ENCODE assay signal across 8 mouse cellular contexts in the genomic region with DNA sequence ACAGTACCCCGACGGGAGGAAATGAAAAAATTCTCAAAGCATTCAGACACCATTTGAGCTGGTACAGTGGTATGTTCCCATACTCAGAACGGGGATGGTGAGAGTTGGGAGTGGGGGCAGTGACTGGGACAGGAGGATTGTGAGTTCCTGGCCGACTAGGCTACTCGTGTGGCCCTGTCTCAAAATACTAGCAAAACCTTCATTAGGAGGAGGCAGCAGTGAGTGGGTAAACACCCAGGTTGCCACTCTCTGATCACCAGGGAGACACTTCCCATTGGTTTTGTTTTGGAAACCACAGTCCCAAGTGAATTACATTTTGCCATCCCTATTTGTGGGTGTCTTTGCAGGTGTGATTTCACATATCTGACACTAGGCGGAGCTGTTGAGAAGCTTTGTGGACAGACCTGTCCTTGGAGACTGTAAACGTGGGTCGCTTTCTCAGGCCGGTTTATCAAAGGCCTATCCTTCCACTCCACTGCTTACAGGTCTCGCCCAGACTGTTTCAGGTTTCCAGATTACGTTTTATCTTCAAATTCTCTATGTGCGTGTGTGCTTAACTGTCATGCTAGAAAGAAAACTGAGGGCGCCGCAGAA. TPM values are rescaled to one million over a fixed set of nuclear protein-coding genes. Genes with fewer than 3 reads are reported as not detected.
A peak's percentile ranks its signal among the peaks of the same experiment; 100 is the strongest.
DNase-seq lines count a peak whose midpoint lies in the region; ATAC-seq lines count a peak whose summit lies in the region.

No protein-coding gene starts in this region.

- WGBS in hindbrain, embryonic 13.5 days = 52% methylated on average over 14 of the region's 14 CpGs
- WGBS in limb, embryonic 13.5 days = 53% methylated on average over 14 of the region's 14 CpGs
- WGBS in neural tube, embryonic 13.5 days = 53% methylated on average over 14 of the region's 14 CpGs

- ATAC-seq in hindbrain, embryonic 13.5 days (ENCODE audit: low FRiP score) = peak; percentile 72; the same call in 1 of the 2 replicates
- ATAC-seq in limb, embryonic 13.5 days (ENCODE audit: low FRiP score, low read depth) = peak; percentile 59; the same call in 1 of the 2 replicates
- peak; percentile 43; the same call in 1 of the 2 replicates for ATAC-seq in neural tube, embryonic 13.5 days (ENCODE audit: low read depth)

- H3K27me3 ChIP-seq in hindbrain, embryonic 13.5 days = no peaks in the 10 kb centered on the region
- H3K27me3 ChIP-seq in limb, embryonic 13.5 days = no peaks in the 10 kb centered on the region
- no peaks in the 10 kb centered on the region for H3K27me3 ChIP-seq in neural tube, embryonic 13.5 days

- intact Hi-C loops in gastrocnemius, postnatal 36 days (cut with DNase I) = loop anchor here (10.0 kb wide), 1 partner anchor 121 kb away; no protein-coding TSS in a partner anchor

- H3K4me2 ChIP-seq in hindbrain, embryonic 13.5 days = no peak overlapping the region
- H3K4me2 ChIP-seq in limb, embryonic 13.5 days (replicated peaks) = no peak overlapping the region
- H3K4me2 ChIP-seq in neural tube, embryonic 13.5 days = no peak overlapping the region

- DNase-seq in right cerebral cortex, adult 18-20 months = peak; percentile 28
- no peak for DNase-seq in right cerebral cortex, postnatal 14 days
- peak; percentile 33 for DNase-seq in adrenal gland, adult 2 months
- DNase-seq in embryo, embryonic 11.5 days (ENCODE audit: low read depth, low spot score) = peak; percentile 61
- no peak for DNase-seq in gastrocnemius, postnatal 36 days

- no peak overlapping the region for H3K9ac ChIP-seq in hindbrain, embryonic 13.5 days
- H3K9ac ChIP-seq in limb, embryonic 13.5 days = no peak overlapping the region
- H3K9ac ChIP-seq in neural tube, embryonic 13.5 days = no peak overlapping the region

- no peak overlapping the region for H3K4me3 ChIP-seq in hindbrain, embryonic 13.5 days
- H3K4me3 ChIP-seq in limb, embryonic 13.5 days = no peak overlapping the region
- no peak overlapping the region for H3K4me3 ChIP-seq in neural tube, embryonic 13.5 days

- H3K4me1 ChIP-seq in hindbrain, embryonic 13.5 days (replicated peaks) = no peaks in the 10 kb centered on the region
- no peaks in the 10 kb centered on the region for H3K4me1 ChIP-seq in limb, embryonic 13.5 days
- no peaks in the 10 kb centered on the region for H3K4me1 ChIP-seq in neural tube, embryonic 13.5 days (replicated peaks)

- no peaks in the 10 kb centered on the region for H3K36me3 ChIP-seq in hindbrain, embryonic 13.5 days
- H3K36me3 ChIP-seq in limb, embryonic 13.5 days = no peaks in the 10 kb centered on the region
- H3K36me3 ChIP-seq in neural tube, embryonic 13.5 days = no peaks in the 10 kb centered on the region

- H3K27ac ChIP-seq in hindbrain, embryonic 13.5 days = no peak overlapping the region
- no peak overlapping the region for H3K27ac ChIP-seq in limb, embryonic 13.5 days
- H3K27ac ChIP-seq in neural tube, embryonic 13.5 days (replicated peaks) = no peak overlapping the region

- H3K9me3 ChIP-seq in hindbrain, embryonic 13.5 days = no peaks in the 10 kb centered on the region
- H3K9me3 ChIP-seq in limb, embryonic 13.5 days = no peaks in the 10 kb centered on the region
- no peaks in the 10 kb centered on the region for H3K9me3 ChIP-seq in neural tube, embryonic 13.5 days

RNA-seq across cellular contexts. Expression of a gene that starts 18.9 kb away (rescaled TPM):
- total RNA-seq in adrenal gland, adult 2 months (2021) = 1 to 10 TPM; 2.2 to 2.7 TPM
- 0.12 and 0.34 TPM in 2 replicates for polyA plus RNA-seq in adrenal gland, adult 2 months (2012; rRNA removed)
- polyA plus RNA-seq in hindbrain, embryonic 13.5 days (2015; fragmentation: Nextera tagmentation; extraction: Ambion mirVana) = 0.14 TPM in 1 of 2 replicates, not detected in the other
- polyA plus RNA-seq in limb, embryonic 13.5 days (2015; fragmentation: Nextera tagmentation; extraction: Ambion mirVana) = 0.24 and 0.31 TPM in 2 replicates
- polyA plus RNA-seq in neural tube, embryonic 13.5 days (2015; fragmentation: Nextera tagmentation; extraction: Ambion mirVana) = 0.36 TPM in 1 of 2 replicates, not detected in the other
- total RNA-seq in gastrocnemius, postnatal 36 days (2021) = under 1 TPM; 0.26 to 0.49 TPM

Comparison
In these comparisons a context has a peak if more than half of its experiments do, and no peak if none do; other contexts are left out.
1. DNase-seq: peak in right cerebral cortex, adult 18-20 months (single experiment), adrenal gland, adult 2 months (single experiment) and embryo, embryonic 11.5 days (single experiment); none in right cerebral cortex, postnatal 14 days (single experiment) and gastrocnemius, postnatal 36 days (0 of 2).
2. Peak in every context shown above with its lines, with median percentiles within 50 percentile points of each other: ATAC-seq.